Mouse (Mus musculus) midbrain, embryonic 11.5 days (tissue): Measurements from ENCODE around the gene Hhipl1. TPM values are rescaled to one million over a fixed set of nuclear protein-coding genes. Genes with fewer than 3 reads are reported as not detected.

Source experiments
- ATAC-seq: fragments of 200-750 bp; cut with Nextera tagmentation; 2 replicates; pipeline ENCODE4 v1.8.0; 2017; ENCODE audit warnings: moderate TSS enrichment, moderate library complexity; ENCODE audit not compliant: low FRiP score
- DNase-seq: peaks from one replicate; pipeline ENCODE4 v3.0.0; 2015; ENCODE audit warnings: low spot score; ENCODE audit errors: missing footprints
- H3K27ac ChIP-seq: fragments of 300-500 bp; sonication (generic); 2 replicates; pipeline ENCODE4 v1.5.1; 2014; ENCODE audit warnings: low read depth, low read length
- H3K27me3 ChIP-seq: fragments of 300-500 bp; sonication (generic); 2 replicates; pipeline ENCODE4 v1.6.1; 2014; ENCODE audit warnings: mild to moderate bottlenecking, low read length, moderate library complexity, mixed read lengths; ENCODE audit not compliant: control insufficient read depth, insufficient read depth
- H3K36me3 ChIP-seq: fragments of 300-500 bp; sonication (generic); 2 replicates; pipeline ENCODE4 v1.6.1; 2014; ENCODE audit warnings: mild to moderate bottlenecking, low read length, moderate library complexity, mixed read lengths; ENCODE audit not compliant: control insufficient read depth, insufficient read depth
- H3K4me1 ChIP-seq: fragments of 300-500 bp; sonication (generic); 2 replicates; pipeline ENCODE4 v1.6.1; 2014; ENCODE audit warnings: low read length; ENCODE audit not compliant: control insufficient read depth, insufficient read depth
- H3K4me2 ChIP-seq: fragments of 300-500 bp; sonication (generic); 2 replicates; pipeline ENCODE4 v1.6.1; 2014; ENCODE audit warnings: mild to moderate bottlenecking, moderate library complexity
- H3K4me3 ChIP-seq: fragments of 300-500 bp; sonication (generic); 2 replicates; pipeline ENCODE4 v1.5.1; 2014; ENCODE audit warnings: low read depth, low read length
- H3K9ac ChIP-seq: fragments of 300-500 bp; sonication (generic); 2 replicates; pipeline ENCODE4 v1.6.1; 2014; ENCODE audit warnings: low read length
- H3K9me3 ChIP-seq: fragments of 300-500 bp; sonication (generic); 2 replicates; pipeline ENCODE4 v1.6.1; 2016; ENCODE audit warnings: low read length; ENCODE audit not compliant: control insufficient read depth
- WGBS: fragments of 180-500 bp; shearing (Covaris S2); extraction: QIAGEN DNeasy Blood & Tissue Kit; methylation state at CpG from one replicate; pipeline ENCODE4 v1.1.7; 2014; 5-methylcytosine and 5-hydroxymethylcytosine counted together
- polyA plus RNA-seq: library from polyadenylated mRNA; unstranded; fragments of >200 nt; fragmentation: Nextera tagmentation; extraction: Ambion mirVana; gene quantifications from 2 replicates; pipeline ENCODE4 v1.2.1, GENCODE M21; 2014

Hhipl1 gene
- 2.7 and 3.5 TPM in 2 replicates for polyA plus RNA-seq

GRCm38 (mm10) chr12:108305812-108306794 is at the start of gene Hhipl1:
Hhipl1 (plus strand) TSS chr12:108306270.
- Histone ChIP-seq H3K4me3 (peak within 1 kb of the TSS; percentile 54), H3K27ac (no peak within 1 kb of the TSS), H3K4me1 (peaks cover 19% of the 10 kb centered on the region), H3K27me3 (no peaks in the 10 kb centered on the region; the same call in 1 of the 2 replicates), H3K9me3 (no peaks in the 10 kb centered on the region), H3K9ac (peak within 1 kb of the TSS; percentile 90), H3K4me2 (peak within 1 kb of the TSS; percentile 94), H3K36me3 (no peaks in the 10 kb centered on the region)
- peak; percentile 78 for ATAC-seq
- WGBS = 5% methylated on average over 67 of the region's 67 CpGs
- DNase-seq = peak; percentile 95

- DNase-seq (no peak), ATAC-seq (no peak)
- Histone ChIP-seq H3K27ac (no peak overlapping the region), H3K4me2 (no peak overlapping the region), H3K9me3 (no peaks in the 10 kb centered on the region), H3K36me3 (no peaks in the 10 kb centered on the region), H3K27me3 (no peaks in the 10 kb centered on the region), H3K4me1 (peaks cover 34% of the 10 kb centered on the region), H3K4me3 (no peak overlapping the region), H3K9ac (no peak overlapping the region)
- 66% methylated on average over 10 of the region's 10 CpGs for WGBS
Observed at GRCm38 (mm10) chr12:108256734-108257133, 49.3 kb upstream of the Hhipl1 start.

DNA sequence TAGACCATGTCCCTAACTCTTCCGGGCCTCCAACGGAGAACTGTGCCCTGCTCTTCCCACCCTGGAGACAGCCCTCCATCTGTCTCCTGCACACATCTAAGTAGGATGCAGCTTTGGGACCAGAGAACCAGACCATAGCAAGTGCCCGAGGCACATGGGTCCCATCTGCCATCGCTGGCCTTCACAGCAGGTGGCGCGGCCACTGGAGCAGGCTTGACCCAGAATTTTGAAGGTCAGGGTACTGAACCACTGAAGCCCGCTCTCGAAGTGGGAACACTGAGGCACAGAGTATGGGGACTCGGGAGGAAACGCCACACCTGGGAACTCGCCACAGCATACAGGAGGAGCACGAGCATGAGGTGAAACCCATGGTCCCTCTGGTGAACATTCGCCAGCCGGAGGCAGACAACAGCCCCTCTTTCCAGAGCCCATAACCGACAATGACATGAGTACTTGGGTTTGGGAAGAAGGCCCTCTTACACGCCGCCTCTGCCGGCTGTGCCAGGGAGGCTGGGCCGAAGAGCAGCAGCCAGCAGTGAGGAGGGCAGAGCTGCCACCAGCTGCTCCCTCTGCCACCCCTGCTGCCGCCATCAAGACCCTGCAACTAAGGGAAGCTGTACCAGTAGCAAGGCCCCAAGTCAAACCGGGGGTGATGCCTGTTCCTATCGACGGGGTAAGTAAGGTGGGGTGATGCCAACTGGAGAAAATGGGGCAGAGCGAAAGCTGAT is 46.6 kb upstream of the Hhipl1 start:
- Histone ChIP-seq H3K9ac (no peak overlapping the region), H3K4me2 (no peak overlapping the region), H3K36me3 (no peaks in the 10 kb centered on the region), H3K4me3 (no peak overlapping the region), H3K27ac (no peak overlapping the region), H3K27me3 (no peaks in the 10 kb centered on the region), H3K4me1 (peaks cover 41% of the 10 kb centered on the region), H3K9me3 (no peaks in the 10 kb centered on the region)
- WGBS = 90% methylated on average over 24 of the region's 24 CpGs
- ATAC-seq (no peak), DNase-seq (no peak)

- DNase-seq = no peak
- H3K4me2 ChIP-seq = no peak overlapping the region
- no peaks in the 10 kb centered on the region for H3K9me3 ChIP-seq
- H3K4me1 ChIP-seq = peaks cover 46% of the 10 kb centered on the region
- ATAC-seq = no peak
- no peaks in the 10 kb centered on the region for H3K36me3 ChIP-seq
- H3K9ac ChIP-seq = no peak overlapping the region
- 93% methylated on average over 12 of the region's 12 CpGs for WGBS
- no peak overlapping the region for H3K27ac ChIP-seq
- H3K4me3 ChIP-seq = no peak overlapping the region
- no peaks in the 10 kb centered on the region for H3K27me3 ChIP-seq
Observed at GRCm38 (mm10) chr12:108260950-108261349, 45.1 kb upstream of the Hhipl1 start.

GRCm38 (mm10) chr12:108264918-108265317 is 41.2 kb upstream of the Hhipl1 start:
- ATAC-seq (no peak), DNase-seq (no peak)
- H3K27ac ChIP-seq = no peak overlapping the region; the same call in 1 of the 2 replicates
- H3K4me1 ChIP-seq = peaks cover 53% of the 10 kb centered on the region
- H3K9me3 ChIP-seq = no peaks in the 10 kb centered on the region
- no peak overlapping the region for H3K4me2 ChIP-seq
- H3K4me3 ChIP-seq = no peak overlapping the region
- peak overlapping the region; percentile 67 for H3K9ac ChIP-seq
- no peaks in the 10 kb centered on the region for H3K36me3 ChIP-seq
- WGBS = 80% methylated on average over 7 of the region's 7 CpGs
- no peaks in the 10 kb centered on the region for H3K27me3 ChIP-seq

DNA sequence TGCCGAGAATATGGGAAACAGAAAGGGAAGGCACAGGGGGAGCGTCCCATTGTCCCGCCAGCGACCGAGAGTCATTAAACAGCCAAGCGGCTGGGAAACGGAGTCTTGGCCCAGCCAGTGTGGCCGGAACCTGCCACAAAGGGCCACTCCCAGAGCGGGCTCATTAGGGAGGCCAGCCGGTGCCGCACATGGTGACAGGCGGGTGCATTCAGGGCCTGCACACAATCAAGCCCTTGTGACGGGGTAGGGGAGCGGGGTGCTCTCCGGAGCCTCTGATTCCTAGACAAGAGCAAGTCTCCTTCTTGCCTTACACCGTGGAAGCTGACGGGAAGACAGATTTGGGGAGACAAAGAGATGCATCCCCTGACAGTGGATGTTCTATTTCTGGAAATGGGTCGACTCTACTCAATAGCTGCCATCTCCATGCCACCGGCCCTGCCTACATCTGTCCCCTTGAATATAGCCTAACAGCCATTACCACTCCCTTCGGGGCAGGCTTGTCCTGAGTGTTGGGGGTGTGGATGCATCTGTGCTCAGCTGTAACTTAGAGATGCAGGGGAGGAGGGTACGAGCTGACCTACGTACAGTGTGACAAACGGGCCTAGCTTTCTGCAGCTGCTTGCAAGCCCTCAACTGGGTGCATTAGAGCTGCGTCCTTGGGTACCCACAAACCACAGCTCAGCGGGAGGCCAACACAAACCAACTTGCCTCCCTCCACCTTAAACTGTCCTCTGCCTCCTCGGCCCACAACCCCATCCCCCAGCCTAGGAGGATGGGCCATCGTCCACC is 40.0 kb upstream of the Hhipl1 start:
- no peaks in the 10 kb centered on the region for H3K27me3 ChIP-seq

DNA sequence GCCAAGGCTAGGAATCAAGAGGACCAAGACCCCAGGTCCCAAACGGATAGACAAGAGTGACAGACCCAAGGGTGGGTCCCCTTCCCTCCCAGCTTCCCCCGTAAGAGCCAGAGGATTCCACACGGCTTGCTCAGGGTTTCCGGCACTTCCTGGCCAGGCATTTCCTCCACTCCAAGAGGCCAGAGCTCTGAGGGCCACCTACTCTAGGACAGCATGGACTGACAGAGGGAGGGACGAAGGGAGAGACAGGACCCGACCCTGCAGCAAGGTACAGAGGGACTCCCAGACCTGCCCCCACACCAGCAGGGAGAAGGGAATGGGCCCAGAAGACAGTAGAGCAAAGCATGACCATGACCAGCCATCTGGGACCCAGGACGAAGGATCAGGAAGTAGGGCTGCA is 38.4 kb upstream of the Hhipl1 start:
- Histone ChIP-seq H3K4me1 (peaks cover 77% of the 10 kb centered on the region), H3K9ac (no peak overlapping the region), H3K4me2 (no peak overlapping the region), H3K9me3 (no peaks in the 10 kb centered on the region), H3K27ac (no peak overlapping the region), H3K36me3 (0 out of 2 replicates have a peak, but pooled peaks cover 3% of the 10 kb centered on the region), H3K27me3 (no peaks in the 10 kb centered on the region), H3K4me3 (no peak overlapping the region)
- DNase-seq (no peak), ATAC-seq (no peak)
- WGBS = 86% methylated on average over 7 of the region's 7 CpGs

More for the DNA sequence above, 40.0 kb upstream of the Hhipl1 start:
- ATAC-seq (peak; percentile 83), DNase-seq (peak; percentile 94)
- peak overlapping the region; percentile 82 for H3K27ac ChIP-seq
- H3K36me3 ChIP-seq = no peaks in the 10 kb centered on the region
- peak overlapping the region; percentile 4; the same call in 1 of the 2 replicates for H3K4me3 ChIP-seq
- peaks cover 63% of the 10 kb centered on the region for H3K4me1 ChIP-seq
- no peaks in the 10 kb centered on the region for H3K9me3 ChIP-seq
- WGBS = 18% methylated on average over 27 of the region's 27 CpGs
- peak overlapping the region; percentile 67 for H3K9ac ChIP-seq
- peak overlapping the region; percentile 43 for H3K4me2 ChIP-seq

DNA sequence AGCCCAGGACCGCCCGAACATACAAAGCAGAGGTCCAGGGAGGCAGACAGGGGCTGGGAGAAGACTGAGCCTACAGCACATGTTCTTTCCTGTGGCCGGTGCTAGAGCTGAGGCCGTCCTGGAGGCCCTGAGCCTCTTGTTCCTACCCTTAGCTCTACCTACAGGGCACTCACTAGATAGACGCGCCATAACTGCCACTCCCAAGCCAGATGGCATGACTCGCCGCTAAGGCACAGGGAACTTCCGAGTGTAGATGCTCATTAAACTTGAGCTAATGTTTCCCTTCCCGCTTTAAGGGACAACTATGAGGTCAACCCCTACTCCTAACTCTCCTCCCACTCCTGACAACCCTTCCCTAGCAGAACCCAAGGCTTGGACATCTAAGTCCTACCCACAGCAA is 37.1 kb upstream of the Hhipl1 start:
- Histone ChIP-seq H3K4me3 (no peak overlapping the region), H3K9ac (no peak overlapping the region), H3K27me3 (no peaks in the 10 kb centered on the region), H3K9me3 (no peaks in the 10 kb centered on the region), H3K27ac (no peak overlapping the region), H3K4me1 (peaks cover 83% of the 10 kb centered on the region), H3K4me2 (no peak overlapping the region), H3K36me3 (0 out of 2 replicates have a peak, but pooled peaks cover 3% of the 10 kb centered on the region)
- ATAC-seq (no peak), DNase-seq (no peak)
- 94% methylated on average over 10 of the region's 10 CpGs for whole genome bisulfite sequencing
